7 mouse cellular contexts compared by ENCODE assay signal in genomic region chr4:45529986-45530597, GRCm38 (mm10). TPM values are rescaled to one million over a fixed set of nuclear protein-coding genes. Genes with fewer than 3 reads are reported as not detected.
DNase-seq lines count a peak whose midpoint lies in the region; ATAC-seq and TF ChIP-seq lines count a peak whose summit lies in the region.

No protein-coding gene starts in this region.

- H3K27ac ChIP-seq in kidney, embryonic 15.5 days = peak overlapping the region; percentile 98
- peak overlapping the region; percentile 95 for H3K27ac ChIP-seq in stomach, embryonic 16.5 days (ENCODE audit: low read length)

- H3K4me2 ChIP-seq in kidney, embryonic 15.5 days = peak overlapping the region; percentile 98
- peak overlapping the region; percentile 98 for H3K4me2 ChIP-seq in stomach, embryonic 16.5 days (ENCODE audit: low read depth, low read length)

- TF ChIP-seq CTCF in brain, embryonic 14.5 days (IDR thresholded peaks at IDR 0.05; ENCODE audit: borderline replicate concordance, extremely low read depth, insufficient read depth, insufficient read length) = no peak

- peaks cover 67% of the 10 kb centered on the region for H3K4me1 ChIP-seq in kidney, embryonic 15.5 days
- H3K4me1 ChIP-seq in stomach, embryonic 16.5 days (ENCODE audit: control insufficient read depth, insufficient read depth, low read length) = peaks cover 28% of the 10 kb centered on the region

- no peaks in the 10 kb centered on the region for H3K9me3 ChIP-seq in kidney, embryonic 15.5 days (replicated peaks)
- no peaks in the 10 kb centered on the region for H3K9me3 ChIP-seq in stomach, embryonic 16.5 days (replicated peaks; ENCODE audit: control insufficient read depth, low read length)

- 0 out of 2 replicates have a peak, but pooled peaks have one; percentile 8 for ATAC-seq in granulocyte monocyte progenitor cell, adult 5-6 weeks (replicated peaks; ENCODE audit: poor library complexity, severe bottlenecking)
- ATAC-seq in kidney, embryonic 15.5 days (replicated peaks; ENCODE audit: low FRiP score) = peak; percentile 49
- no peak; the same call in none of the 2 replicates for ATAC-seq in stomach, embryonic 16.5 days (ENCODE audit: insufficient read depth, low FRiP score)

- DNase-seq in urinary bladder, adult 18-20 months (ENCODE audit: low spot score in 2 of 2) = peak; percentile 35 to 54
- DNase-seq in urinary bladder, postnatal 10 days (ENCODE audit: low spot score) = no peak
- DNase-seq in brain, embryonic 14.5 days (ENCODE audit: low read depth) = peak; percentile 60
- peak; percentile 58 for DNase-seq in lung, postnatal 14 days

- 0 out of 2 replicates have a peak, but pooled peaks cover 6% of the 10 kb centered on the region for H3K36me3 ChIP-seq in kidney, embryonic 15.5 days
- no peaks in the 10 kb centered on the region for H3K36me3 ChIP-seq in stomach, embryonic 16.5 days (ENCODE audit: control insufficient read depth, insufficient read depth, low read length)

- peak overlapping the region; percentile 82 for H3K4me3 ChIP-seq in kidney, embryonic 15.5 days (replicated peaks)
- peak overlapping the region; percentile 84 for H3K4me3 ChIP-seq in stomach, embryonic 16.5 days (replicated peaks; ENCODE audit: low read length)

- H3K27me3 ChIP-seq in kidney, embryonic 15.5 days = no peaks in the 10 kb centered on the region
- H3K27me3 ChIP-seq in stomach, embryonic 16.5 days (ENCODE audit: control insufficient read depth, insufficient read depth, low read length) = no peaks in the 10 kb centered on the region

- under 1% methylated on average over 83 of the region's 89 CpGs for WGBS in kidney, embryonic 15.5 days
- WGBS in stomach, embryonic 16.5 days = under 1% methylated on average over 74 of the region's 89 CpGs

- TF ChIP-seq POLR2A in brain, embryonic 14.5 days (IDR thresholded peaks at IDR 0.05; ENCODE audit: borderline replicate concordance, extremely low read depth, insufficient read depth, insufficient read length, poor library complexity, severe bottlenecking) = no peak

- peak overlapping the region; percentile 86 for H3K9ac ChIP-seq in kidney, embryonic 15.5 days
- peak overlapping the region; percentile 95 for H3K9ac ChIP-seq in stomach, embryonic 16.5 days (ENCODE audit: low read length)

RNA-seq across cellular contexts. Expression of gene Shb, which starts 2.2 kb away (rescaled TPM):
- polyA plus RNA-seq in brain, embryonic 14.5 days (2012; rRNA removed) = 36.4 and 47.2 TPM in 2 replicates
- total RNA-seq in granulocyte monocyte progenitor cell, adult 5-6 weeks (2014; fragmentation: Nextera tagmentation) = 0.49 and 1.1 TPM in 2 replicates
- 0.72 and 2.2 TPM in 2 replicates for total RNA-seq in granulocyte monocyte progenitor cell, adult 5-6 weeks (2017)
- 3.8 and 4.9 TPM in 2 replicates for polyA plus RNA-seq in kidney, embryonic 15.5 days (2015; fragmentation: Nextera tagmentation; extraction: Ambion mirVana)
- 2.1 and 2.7 TPM in 2 replicates for polyA plus RNA-seq in stomach, embryonic 16.5 days (2015; fragmentation: Nextera tagmentation; extraction: Ambion mirVana)
